Mouse (Mus musculus) CD4-positive, CD25-positive, alpha-beta regulatory T cell, adult 4 months (primary cell): Measurements from ENCODE around the gene Klf12. TPM values are rescaled to one million over a fixed set of nuclear protein-coding genes. Genes with fewer than 3 reads are reported as not detected.

ENCODE experiments used
- ATAC-seq: one replicate; pipeline ENCODE4 v1.8.0; 2017
- polyA plus RNA-seq, 2 experiments: library from polyadenylated mRNA; unstranded; fragments of 100-300 nt; shearing (Covaris generic); gene quantifications; one replicate each; pipeline ENCODE4 v1.2.1; 2017

Klf12 gene
- polyA plus RNA-seq, 2 experiments from 2014 or later, result 2.4 to 4.3 TPM

DNA sequence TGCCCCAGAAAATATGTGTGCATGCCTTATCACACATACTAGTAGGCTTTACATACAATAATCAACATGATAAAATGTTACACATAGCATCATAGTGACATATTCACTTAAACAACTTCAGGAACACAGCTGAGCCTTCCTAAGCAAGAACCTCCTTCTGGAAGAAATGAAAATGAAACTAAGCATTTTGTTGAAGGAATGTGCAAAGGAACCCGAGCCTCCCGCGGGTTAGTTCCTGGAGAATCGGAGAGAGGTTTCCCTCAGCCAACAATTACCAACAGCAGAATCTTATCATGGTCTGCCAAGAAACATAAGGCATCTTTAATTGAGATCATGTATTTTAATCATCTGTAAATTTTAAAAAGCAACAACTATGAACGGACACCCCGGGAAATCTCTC is 257.8 kb downstream of the Klf12 start:
- no peak for ATAC-seq

DNA sequence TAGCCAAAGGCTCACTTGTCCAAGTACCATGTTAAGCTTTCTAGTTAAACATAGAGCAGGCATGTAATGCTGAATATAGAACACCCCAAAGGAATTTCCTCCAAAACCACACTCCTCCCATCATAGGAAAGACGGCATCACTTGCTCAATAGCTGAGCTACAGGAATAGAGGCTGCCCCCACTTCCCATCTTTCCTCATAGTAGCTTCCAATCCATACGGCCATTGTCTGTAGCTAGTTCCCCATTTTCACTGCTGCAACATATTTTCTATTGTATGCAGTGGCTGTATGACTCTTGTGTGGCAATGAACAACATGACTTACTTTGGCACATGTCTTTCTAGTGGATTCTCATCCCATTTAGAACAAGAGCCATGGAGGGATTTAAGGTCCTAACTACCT is 267.3 kb downstream of the Klf12 start:
- ATAC-seq, result no peak

GRCm38 (mm10) chr14:100010525-100010924 is 274.0 kb downstream of the Klf12 start:
- no peak for ATAC-seq

- no peak for ATAC-seq
These were observed 274.6 kb downstream of the Klf12 start for GRCm38 (mm10) chr14:100009790-100010382.

GRCm38 (mm10) chr14:99983510-99983909 is 301.0 kb downstream of the Klf12 start:
- no peak for ATAC-seq

- ATAC-seq, result no peak
These were observed 303.3 kb downstream of the Klf12 start for GRCm38 (mm10) chr14:99981209-99981608.

DNA sequence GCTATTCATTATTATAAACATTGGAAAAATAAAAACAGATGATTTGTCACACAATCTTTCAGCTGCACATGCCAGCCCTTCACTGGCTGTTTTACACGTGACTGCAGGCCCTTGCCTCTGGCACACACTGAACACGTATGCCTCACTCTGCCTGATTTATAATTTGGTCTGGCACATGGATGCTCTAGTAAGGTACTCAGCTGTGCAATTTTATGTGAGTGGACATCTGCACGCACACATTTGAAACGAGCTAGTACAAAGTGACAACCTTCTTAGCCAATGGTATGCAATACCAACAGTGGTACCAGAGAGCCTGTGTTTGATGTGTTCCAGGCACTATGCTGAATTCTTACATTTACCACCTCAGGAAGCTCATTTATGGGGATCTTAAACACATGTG is 316.6 kb downstream of the Klf12 start:
- ATAC-seq, result no peak

- ATAC-seq, result no peak
These were observed 323.8 kb downstream of the Klf12 start for GRCm38 (mm10) chr14:99960500-99961229.

DNA sequence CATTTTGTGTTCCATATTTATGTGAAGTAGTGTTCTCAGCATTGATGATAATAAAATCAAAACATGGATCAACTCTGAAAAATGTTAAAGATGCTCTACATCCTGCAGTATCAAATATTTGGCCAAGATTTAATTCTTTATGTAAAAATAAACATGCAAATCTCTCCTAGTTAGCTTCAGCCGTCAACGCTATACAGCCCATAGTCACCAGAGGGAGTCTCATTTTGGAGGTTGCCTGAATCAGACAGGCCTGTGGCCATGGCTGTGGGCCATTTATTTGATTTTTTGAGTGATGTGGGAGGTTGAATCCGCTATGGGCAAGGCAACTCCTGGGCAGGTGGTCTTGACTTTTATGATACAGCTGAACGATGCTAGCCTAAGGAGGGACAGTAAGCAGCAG is 329.3 kb downstream of the Klf12 start:
- ATAC-seq, result no peak

GRCm38 (mm10) chr14:99944221-99945108 is 340.0 kb downstream of the Klf12 start:
- no peak for ATAC-seq

DNA sequence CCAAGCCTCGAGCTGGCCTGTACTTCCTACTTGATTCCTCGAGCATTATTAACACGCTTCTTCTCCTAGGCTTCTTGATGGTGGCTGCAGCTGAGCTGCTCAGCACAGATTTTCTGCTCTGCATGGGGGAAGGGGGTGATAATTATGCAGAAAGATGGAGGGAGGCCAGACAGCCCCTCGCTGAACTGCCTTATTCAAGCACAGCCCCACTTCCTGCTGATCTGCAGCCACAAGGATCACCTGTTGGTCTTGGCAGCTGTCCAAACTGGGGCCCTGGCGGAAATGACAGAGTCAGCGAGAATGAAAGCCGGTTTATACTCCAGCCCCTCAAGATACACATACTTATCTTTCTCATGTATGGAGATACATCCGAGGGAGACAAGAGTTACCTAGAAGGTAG is 341.3 kb downstream of the Klf12 start:
- ATAC-seq, result peak; percentile 89

- no peak for ATAC-seq
These were observed 351.0 kb downstream of the Klf12 start for GRCm38 (mm10) chr14:99933456-99933855.

DNA sequence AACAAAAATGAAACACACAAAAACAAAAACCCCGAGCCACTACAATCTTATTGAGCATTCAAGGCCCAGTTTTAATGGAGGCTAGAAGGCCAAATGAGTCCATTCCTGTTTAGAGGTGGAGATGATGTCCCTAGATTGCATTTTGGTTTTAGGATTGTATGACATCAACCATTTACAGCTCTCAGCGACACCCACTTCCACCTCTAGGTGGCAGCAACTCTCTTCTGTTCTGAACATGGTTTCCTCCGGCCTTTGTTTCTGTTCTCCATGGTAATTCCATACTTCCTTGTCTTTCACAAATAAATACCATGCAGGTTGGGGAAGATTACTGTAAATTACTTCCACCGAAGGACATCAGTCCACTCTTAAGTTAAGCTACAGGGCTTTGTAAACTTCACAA is 352.6 kb downstream of the Klf12 start:
- peak; percentile 87 for ATAC-seq

DNA sequence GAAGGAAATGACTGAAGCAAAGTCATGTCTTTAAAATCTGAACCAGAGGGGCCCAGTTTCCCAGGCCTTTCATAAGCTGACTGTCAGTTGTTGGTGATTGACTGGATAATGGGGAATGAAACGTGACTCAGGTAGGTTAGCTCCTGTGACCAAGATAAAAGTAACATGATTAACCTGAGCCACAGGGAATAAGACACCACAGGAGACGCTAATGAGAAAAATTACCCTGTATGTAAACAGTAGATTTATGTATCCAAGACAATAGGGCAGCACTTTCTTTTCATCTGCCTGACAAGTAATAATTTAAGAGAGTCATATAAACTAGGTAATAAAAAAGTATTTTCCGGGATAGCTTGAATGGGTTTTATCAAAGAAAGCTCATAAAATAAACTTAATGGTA is 372.6 kb downstream of the Klf12 start:
- no peak for ATAC-seq

- ATAC-seq, result no peak
These were observed 373.6 kb downstream of the Klf12 start for GRCm38 (mm10) chr14:99910876-99911275.

DNA sequence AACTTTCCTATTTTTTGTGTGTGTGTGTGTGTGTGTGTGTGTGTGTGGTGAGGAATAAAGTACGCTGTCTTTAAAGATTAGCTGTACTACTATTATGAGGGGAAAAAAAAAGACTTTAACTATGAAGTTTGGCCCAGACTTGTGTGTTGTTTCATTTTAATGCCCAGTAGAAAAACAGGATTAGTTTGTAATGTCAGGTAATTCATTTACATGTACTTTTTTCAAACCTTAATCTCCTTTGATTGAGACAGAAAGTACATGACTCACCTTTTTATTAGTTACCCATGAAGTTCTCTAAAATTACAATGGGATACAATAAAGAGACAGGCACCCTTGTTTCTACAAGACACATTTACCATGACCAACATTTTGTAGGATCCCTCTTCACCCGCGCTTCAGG is 383.6 kb downstream of the Klf12 start:
- ATAC-seq, result no peak

DNA sequence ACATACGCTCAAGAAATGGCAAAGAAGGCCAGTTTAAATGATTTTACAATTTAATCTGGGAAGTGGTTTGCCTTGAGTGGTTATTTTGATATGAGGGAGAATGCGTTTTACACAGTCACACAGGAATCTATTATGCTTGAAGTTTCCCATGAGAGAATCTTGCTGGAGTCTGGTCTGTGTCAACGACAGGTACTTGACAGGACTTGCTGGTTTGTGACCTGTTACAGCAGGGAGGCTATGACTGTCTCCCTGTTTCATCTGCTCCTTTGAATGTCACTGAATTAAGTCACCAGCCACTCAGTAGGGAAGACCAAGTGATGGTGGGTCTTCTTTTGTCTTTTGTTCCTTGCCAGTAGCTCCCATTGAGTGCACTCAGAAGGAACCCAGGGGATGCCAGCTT is 385.6 kb downstream of the Klf12 start:
- ATAC-seq, result no peak

- ATAC-seq, result peak; percentile 63
These were observed 389.6 kb downstream of the Klf12 start for GRCm38 (mm10) chr14:99894708-99895383.

GRCm38 (mm10) chr14:99894062-99894461 is 390.4 kb downstream of the Klf12 start:
- ATAC-seq, result no peak

- no peak for ATAC-seq
These were observed 398.0 kb downstream of the Klf12 start for GRCm38 (mm10) chr14:99886503-99886902.

GRCm38 (mm10) chr14:99885562-99885961 is 398.9 kb downstream of the Klf12 start:
- no peak for ATAC-seq

GRCm38 (mm10) chr14:99885128-99885527 is 399.4 kb downstream of the Klf12 start:
- no peak for ATAC-seq
